Mouse (Mus musculus) limb, embryonic 14.5 days (tissue): ENCODE data around the gene Wdr46. TPM values are rescaled to one million over a fixed set of nuclear protein-coding genes. Genes with fewer than 3 reads are reported as not detected.

ENCODE experiments used
- ATAC-seq: fragments of 200-750 bp; cut with Nextera tagmentation; 2 replicates; pipeline ENCODE4 v1.8.0; 2017; ENCODE audit warnings: low read depth, moderate number of reproducible peaks, moderate TSS enrichment; ENCODE audit not compliant: low FRiP score
- DNase-seq: peaks from one replicate; pipeline ENCODE4 v3.0.0-alpha.2; 2015; ENCODE audit warnings: low spot score
- H3K27ac ChIP-seq: fragments of 300-500 bp; sonication (generic); replicated peaks from 2 replicates; pipeline ENCODE4 v1.5.1; 2014; ENCODE audit warnings: low read depth, mild to moderate bottlenecking, low read length, moderate library complexity, mixed read lengths
- H3K27me3 ChIP-seq: fragments of 300-500 bp; sonication (generic); 2 replicates; pipeline ENCODE4 v1.6.1; 2014; ENCODE audit warnings: low read length, mixed read lengths; ENCODE audit not compliant: control insufficient read depth, insufficient read depth
- H3K36me3 ChIP-seq: fragments of 300-500 bp; sonication (generic); 2 replicates; pipeline ENCODE4 v1.6.1; 2014; ENCODE audit warnings: mild to moderate bottlenecking, low read length, moderate library complexity, mixed read lengths; ENCODE audit not compliant: control insufficient read depth, insufficient read depth
- H3K4me1 ChIP-seq: fragments of 300-500 bp; sonication (generic); 2 replicates; pipeline ENCODE4 v1.6.1; 2014; ENCODE audit warnings: antibody characterized with exemption, low read length, mixed read lengths; ENCODE audit not compliant: control insufficient read depth, insufficient read depth
- H3K4me2 ChIP-seq: fragments of 300-500 bp; sonication (generic); replicated peaks from 2 replicates; pipeline ENCODE4 v1.6.1; 2014; ENCODE audit warnings: low read depth, mild to moderate bottlenecking, low read length, moderate library complexity; ENCODE audit not compliant: severe bottlenecking
- H3K4me3 ChIP-seq: fragments of 300-500 bp; sonication (generic); replicated peaks from 2 replicates; pipeline ENCODE4 v1.5.1; 2014; ENCODE audit warnings: low read length
- H3K9ac ChIP-seq: fragments of 300-500 bp; sonication (generic); 2 replicates; pipeline ENCODE4 v1.6.1; 2014; ENCODE audit warnings: mild to moderate bottlenecking, low read depth, low read length, moderate library complexity; ENCODE audit not compliant: severe bottlenecking
- H3K9me3 ChIP-seq: fragments of 300-500 bp; sonication (generic); 2 replicates; pipeline ENCODE4 v1.6.1; 2016; ENCODE audit warnings: low read length; ENCODE audit not compliant: control insufficient read depth
- POLR2A ChIP-seq: fragments of 200-500 bp; IDR thresholded peaks from 2 replicates; pipeline ENCODE4 v1.8.0; 2012; ENCODE audit warnings: inconsistent platforms, mild to moderate bottlenecking, moderate library complexity, borderline replicate concordance; ENCODE audit not compliant: insufficient read depth, insufficient read length; ENCODE audit errors: extremely low read depth
- WGBS: fragments of 180-500 bp; shearing (Covaris S2); extraction: QIAGEN DNeasy Blood & Tissue Kit; methylation state at CpG from one replicate; pipeline ENCODE4 v1.1.7; 2014; 5-methylcytosine and 5-hydroxymethylcytosine counted together
- polyA plus RNA-seq, 2 experiments: library from polyadenylated mRNA; depleted of rRNA in 1 of 2; stranded (reverse) in 1 of 2; unstranded in 1 of 2; fragments of >200 nt; fragmentation: Nextera tagmentation in 1 of 2; extraction: Ambion mirVana in 1 of 2; gene quantifications; 2 replicates each; pipeline versions ENCODE4 v1.2.1 to v1.2.3; 2012 to 2014

Gene Wdr46
- polyA plus RNA-seq, 2 experiments = 21.6 to 30.9 TPM

DNA sequence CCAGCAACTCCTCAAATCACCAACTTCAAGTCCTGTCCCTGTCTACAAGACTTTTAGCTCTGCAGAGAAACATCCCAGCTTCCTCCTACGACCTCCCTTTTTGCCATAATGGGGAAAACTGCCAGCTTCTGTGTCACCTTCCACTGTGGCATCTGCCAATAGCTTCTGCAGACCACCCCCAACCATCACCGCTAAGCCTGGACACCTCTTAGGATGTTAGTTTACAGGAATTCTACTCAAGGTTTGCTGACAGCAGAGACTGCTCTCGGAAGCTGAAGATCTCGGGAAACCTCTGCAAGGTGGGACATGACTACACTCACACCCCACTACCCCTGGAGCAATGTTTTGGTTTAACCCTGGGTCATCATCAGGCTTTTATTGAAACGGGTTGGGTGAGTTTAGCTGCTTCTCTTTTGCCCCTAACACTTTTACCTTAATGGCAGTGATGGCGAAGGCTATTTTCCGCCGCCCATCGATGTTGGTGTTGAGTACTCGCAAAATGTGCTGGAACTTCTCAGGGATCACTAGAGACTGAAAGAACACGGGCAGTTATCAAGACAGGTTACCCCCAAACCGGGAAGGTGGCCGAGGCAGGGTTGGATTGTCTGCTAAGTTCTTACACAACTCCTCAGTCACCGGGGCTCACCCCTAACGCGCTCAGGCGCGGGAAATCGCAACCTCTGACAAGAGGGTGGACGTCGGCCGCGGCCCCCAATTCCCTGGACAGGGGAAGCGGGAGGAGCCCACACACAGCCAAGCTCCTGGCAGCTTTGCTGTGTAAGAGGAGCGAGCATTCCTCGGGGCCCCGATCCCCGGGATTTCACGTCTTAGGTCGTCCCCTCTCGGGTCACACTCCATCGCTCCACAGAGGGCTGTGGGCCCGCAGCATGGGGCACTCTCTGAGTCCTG is 14.4 kb downstream of the Wdr46 start:
- Histone ChIP-seq H3K4me1 (peaks cover 38% of the 10 kb centered on the region), H3K27ac (peak overlapping the region; percentile 91), H3K4me3 (peak overlapping the region; percentile 95), H3K36me3 (peaks cover 60% of the 10 kb centered on the region), H3K9me3 (no peaks in the 10 kb centered on the region), H3K4me2 (peak overlapping the region; percentile 99), H3K27me3 (no peaks in the 10 kb centered on the region), H3K9ac (peak overlapping the region; percentile 96)
- 1% methylated on average over 33 of the region's 33 CpGs for WGBS
- ATAC-seq (peak; percentile 7), DNase-seq (no peak)
- TF ChIP-seq POLR2A = no peak

DNA sequence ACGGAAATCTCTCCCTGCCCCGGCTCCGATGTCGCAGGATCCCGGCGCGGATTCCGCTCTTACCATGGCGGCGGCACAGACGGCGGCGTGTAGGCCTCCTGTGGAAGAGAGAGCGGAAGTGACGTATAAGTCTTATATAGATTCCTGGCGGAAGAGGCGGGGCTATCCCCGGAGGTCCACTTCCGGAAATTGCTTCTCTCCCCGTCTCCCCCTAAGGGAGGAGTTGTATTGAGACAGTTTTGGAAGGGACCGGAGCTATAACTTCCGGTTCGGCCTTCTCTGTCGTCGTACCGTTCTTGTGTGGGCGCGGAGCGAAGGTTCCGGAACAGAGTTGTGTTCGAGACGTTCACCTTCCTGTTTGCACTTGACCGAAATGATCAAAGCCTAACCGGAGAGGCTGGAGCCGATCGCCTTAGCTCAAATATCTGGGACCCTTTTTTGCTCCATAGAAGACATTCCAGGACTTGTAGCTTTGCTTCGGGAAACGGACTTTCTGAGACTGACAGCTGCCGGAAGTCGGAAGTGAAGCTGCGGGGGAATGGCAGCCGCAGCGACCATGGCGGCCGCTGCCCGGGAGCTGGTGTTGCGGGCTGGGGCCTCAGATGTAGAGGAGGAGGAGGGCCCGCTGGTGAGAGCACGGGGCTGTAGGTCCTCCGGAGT is 15.2 kb downstream of the Wdr46 start, which contains the start of the genes Vps52 and Rps18:
TSS of gene Vps52 (plus strand) at position 258 of the 660 bp plus-strand sequence.
TSS of gene Rps18 (minus strand) at position 447 of the 660 bp plus-strand sequence.
- ATAC-seq (peak; percentile 88), DNase-seq (peak; percentile 99)
- peak within 1 kb of the TSS; percentile 96 for H3K9ac ChIP-seq
- peak within 1 kb of the TSS; percentile 95 for H3K4me3 ChIP-seq
- H3K27me3 ChIP-seq = no peaks in the 10 kb centered on the region
- H3K36me3 ChIP-seq = peaks cover 59% of the 10 kb centered on the region
- no peaks in the 10 kb centered on the region for H3K9me3 ChIP-seq
- WGBS = under 1% methylated on average over 48 of the region's 50 CpGs
- H3K27ac ChIP-seq = peak within 1 kb of the TSS; percentile 91
- peak within 1 kb of the TSS; percentile 99 for H3K4me2 ChIP-seq
- H3K4me1 ChIP-seq = peaks cover 33% of the 10 kb centered on the region
- TF ChIP-seq POLR2A = peak; percentile 98; the same call in 1 of the 2 replicates

DNA sequence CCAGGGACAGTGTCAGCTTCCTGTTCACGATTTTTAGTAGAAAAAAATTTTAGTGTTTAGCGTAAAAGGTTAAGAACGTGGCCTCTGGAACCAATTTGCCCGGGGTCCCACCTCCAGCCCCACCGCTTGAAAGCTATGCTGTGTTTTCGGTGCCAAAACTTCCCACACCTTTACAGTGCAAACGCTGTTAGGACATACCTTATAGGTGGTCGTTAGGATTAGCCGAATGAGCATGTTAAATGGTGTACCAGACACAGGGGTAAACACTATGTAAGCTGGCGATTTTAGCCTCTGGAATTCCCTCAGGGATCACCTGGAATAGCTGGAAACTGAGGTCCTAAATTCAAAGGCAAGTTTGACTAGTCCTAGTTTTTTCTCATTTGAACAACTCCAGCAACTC is 15.9 kb downstream of the Wdr46 start:
- Histone ChIP-seq H3K9me3 (no peaks in the 10 kb centered on the region), H3K27ac (peak overlapping the region; percentile 80; the same call in 1 of the 2 replicates), H3K4me1 (peaks cover 33% of the 10 kb centered on the region), H3K36me3 (peaks cover 59% of the 10 kb centered on the region), H3K9ac (peak overlapping the region; percentile 66), H3K27me3 (no peaks in the 10 kb centered on the region), H3K4me3 (peak overlapping the region; percentile 95), H3K4me2 (peak overlapping the region; percentile 74)
- ATAC-seq (no peak), DNase-seq (no peak)
- no peak for TF ChIP-seq POLR2A
- WGBS = 5% methylated on average over 10 of the region's 10 CpGs

DNA sequence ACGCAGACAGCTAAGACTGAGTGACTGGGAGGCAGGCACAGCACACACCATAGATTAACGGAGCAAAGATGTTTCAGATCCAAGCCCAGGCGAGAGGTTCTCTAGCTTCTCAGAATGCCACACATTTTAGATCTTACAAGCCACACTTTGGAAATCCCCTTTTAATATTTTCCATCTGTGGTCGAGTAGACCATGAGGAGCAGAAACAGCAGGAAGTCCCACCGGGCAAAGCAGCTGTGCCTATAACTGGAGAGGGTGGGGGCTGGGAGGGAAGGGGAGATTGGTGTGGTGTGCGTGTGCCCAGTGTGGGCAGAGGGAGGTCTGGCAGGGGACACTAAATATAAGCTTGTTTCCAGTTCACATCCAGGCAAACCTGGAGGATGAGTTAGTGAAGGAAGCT is 17.0 kb downstream of the Wdr46 start:
- no peak for ATAC-seq
- H3K9ac ChIP-seq = no peak overlapping the region
- DNase-seq = no peak
- no peaks in the 10 kb centered on the region for H3K9me3 ChIP-seq
- H3K4me2 ChIP-seq = no peak overlapping the region
- no peaks in the 10 kb centered on the region for H3K27me3 ChIP-seq
- 52% methylated on average over 6 of the region's 6 CpGs for WGBS
- no peak for TF ChIP-seq POLR2A
- no peak overlapping the region for H3K4me3 ChIP-seq
- peaks cover 56% of the 10 kb centered on the region for H3K36me3 ChIP-seq
- no peak overlapping the region for H3K27ac ChIP-seq
- H3K4me1 ChIP-seq = peaks cover 24% of the 10 kb centered on the region

DNA sequence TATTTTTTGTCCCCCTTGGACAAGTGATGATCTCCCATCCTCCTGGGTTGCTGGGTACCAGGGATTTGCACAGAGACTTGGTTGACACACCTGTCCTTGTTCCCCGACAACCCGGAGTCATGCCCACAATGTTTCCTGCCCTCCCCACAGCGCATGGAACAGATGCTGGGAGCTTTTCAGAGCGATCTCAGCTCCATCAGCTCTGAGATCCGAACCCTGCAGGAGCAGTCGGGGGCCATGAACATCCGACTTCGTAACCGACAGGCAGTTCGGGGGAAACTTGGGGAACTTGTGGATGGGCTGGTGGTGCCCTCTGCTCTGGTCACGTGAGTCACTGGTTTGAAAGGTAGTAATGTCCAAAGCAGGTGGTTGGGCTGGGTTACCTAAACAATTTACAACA is 18.0 kb downstream of the Wdr46 start:
- DNase-seq = no peak
- Histone ChIP-seq H3K9me3 (no peaks in the 10 kb centered on the region), H3K4me3 (no peak overlapping the region), H3K9ac (no peak overlapping the region), H3K4me1 (peaks cover 17% of the 10 kb centered on the region), H3K36me3 (peaks cover 56% of the 10 kb centered on the region), H3K27me3 (no peaks in the 10 kb centered on the region), H3K4me2 (no peak overlapping the region), H3K27ac (no peak overlapping the region)
- no peak for ATAC-seq
- WGBS = 94% methylated on average over 11 of the region's 11 CpGs
- no peak for TF ChIP-seq POLR2A
